Mouse (Mus musculus): Measurements from ENCODE around the gene Eif4ebp2.

Eif4ebp2 gene

DNA sequence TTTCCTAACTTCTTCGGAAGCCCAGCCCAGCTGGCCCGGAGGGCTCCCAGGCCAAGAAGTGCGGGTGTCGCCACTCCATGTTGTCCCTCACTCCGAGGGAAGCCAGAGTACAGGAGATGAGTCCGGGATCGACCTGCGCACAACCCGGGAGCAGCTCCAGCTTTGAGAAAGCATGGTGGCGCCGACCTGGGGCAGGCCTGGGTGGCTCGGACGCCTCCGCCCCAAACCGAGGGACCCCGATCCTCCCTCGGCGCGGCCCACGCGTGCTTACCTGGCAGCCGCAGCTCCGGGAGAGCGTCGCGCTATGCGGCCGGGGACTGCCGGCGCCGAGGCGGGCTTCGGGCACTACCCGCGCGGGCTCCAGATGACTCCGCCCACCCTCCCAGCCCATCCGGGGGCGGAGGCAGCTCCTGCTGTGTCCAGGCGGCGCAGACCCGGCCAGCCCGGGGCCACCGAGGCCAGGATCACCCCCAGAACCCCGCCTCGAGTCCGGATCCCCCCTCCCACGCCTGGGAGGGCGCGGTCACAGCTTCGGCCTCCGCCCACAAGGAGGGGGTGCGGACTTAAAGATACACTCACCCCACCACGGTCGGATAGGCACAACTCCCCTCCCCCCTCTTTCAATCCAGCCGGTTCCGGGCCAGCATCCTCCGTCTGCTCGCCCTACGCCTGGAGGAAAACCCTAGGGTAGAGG lies 69.3 kb downstream of the Eif4ebp2 start, which contains the start of gene Pald1:
Pald1 (minus strand) TSS at position 510 of the 694 bp plus-strand sequence.
- DNase-seq (ENCODE audit: low spot score in 2 of 2) = peak; percentile 38 to 65

DNA sequence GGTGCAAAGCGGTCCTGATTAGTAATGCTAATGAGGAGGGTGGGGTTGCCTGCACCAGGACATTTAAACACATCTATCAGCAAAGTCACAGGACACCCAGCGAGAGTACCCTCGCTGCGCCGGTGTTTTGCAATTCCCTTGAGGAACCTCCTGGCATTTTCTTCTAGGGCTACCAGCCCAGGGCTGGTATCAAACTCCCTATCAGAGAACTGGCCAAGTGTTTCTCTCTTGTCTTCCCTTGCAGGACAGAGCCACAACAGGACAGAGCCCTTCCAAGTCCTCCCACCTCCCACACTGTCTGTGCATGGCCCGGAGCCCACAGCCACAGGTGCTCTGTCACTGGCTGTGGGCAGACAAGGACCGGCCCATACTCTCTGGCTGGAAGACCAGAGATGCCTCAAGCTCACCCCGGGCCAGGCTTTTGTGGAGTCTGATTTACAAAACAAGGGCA lies 70.2 kb downstream of the Eif4ebp2 start:
- no peak for DNase-seq (ENCODE audit: low spot score in 2 of 2)

DNA sequence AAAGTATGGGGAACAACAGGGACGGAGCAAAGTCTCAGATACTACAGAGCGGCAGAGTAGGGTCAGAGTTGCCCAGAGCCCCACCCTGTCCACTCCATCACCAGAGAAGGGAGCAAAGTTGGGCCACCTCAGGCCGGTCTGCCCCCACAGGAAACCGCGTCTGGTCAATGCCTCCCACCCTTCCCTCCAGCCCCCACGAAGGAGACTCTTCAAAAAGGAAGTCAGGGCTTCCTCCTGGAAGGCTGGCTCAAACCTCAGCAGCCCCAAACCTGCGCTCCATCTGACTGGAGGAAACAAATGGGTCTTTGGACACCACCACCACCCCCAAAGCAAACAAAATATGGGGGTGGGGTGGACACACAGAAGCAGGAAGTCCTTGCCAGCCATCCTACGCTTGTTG lies 70.6 kb downstream of the Eif4ebp2 start:
- DNase-seq (ENCODE audit: low spot score in 2 of 2) = no peak

DNA sequence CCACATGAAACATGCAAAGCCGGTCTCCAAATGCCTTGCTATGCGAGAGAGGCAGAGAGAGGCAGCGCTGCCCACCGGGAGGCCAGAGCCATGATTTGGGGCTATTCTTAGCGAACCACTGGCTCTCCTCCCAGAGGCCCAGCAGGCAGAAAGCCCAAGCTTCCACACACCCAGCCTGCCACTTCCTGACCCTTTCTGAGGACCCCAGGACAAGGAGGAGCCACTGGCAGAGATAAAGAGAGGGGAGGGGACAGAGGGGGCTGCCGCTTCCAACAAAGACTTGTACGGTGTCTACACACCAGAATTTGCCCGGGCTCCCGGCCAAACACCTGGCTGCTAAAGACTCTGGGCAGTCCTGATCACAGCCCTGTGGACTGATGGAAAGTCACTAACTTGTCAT lies 72.3 kb downstream of the Eif4ebp2 start:
- peak in 1 of 2 experiments; percentile 42 for DNase-seq (ENCODE audit: low spot score in 2 of 2)

DNA sequence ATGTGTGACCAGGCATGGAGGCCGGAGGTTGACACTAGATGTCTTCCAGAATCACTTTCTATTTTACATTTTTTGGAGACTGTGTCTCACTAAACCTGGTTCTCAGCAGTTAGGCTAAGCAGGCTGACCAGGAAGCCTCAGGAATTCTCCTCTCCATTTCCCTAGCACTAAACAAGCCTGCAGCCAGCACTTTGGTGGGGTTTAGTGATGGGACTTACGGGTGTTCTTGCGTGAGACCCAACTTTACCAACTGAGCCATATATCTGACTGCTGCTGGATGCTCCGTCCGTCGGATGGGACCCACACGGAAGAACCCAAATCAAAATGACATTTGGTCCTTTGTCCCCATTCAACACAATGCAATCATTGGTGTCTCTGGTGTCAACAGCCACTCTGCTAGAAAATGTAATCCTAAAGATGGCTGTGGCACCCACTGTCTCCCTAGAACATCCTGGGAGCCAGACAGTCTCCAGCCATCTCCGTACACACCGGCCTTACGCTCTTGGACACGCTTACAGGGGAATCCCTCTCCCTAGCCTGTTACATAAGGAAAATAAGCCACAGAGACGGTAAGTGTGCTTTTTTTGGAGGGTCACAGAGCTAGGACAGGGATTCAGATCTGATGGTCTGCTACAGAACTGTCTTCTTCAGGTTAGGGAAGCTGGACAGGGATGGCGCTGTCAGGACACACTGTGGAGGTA lies 73.0 kb downstream of the Eif4ebp2 start:
- DNase-seq (ENCODE audit: low spot score in 2 of 2) = no peak

DNA sequence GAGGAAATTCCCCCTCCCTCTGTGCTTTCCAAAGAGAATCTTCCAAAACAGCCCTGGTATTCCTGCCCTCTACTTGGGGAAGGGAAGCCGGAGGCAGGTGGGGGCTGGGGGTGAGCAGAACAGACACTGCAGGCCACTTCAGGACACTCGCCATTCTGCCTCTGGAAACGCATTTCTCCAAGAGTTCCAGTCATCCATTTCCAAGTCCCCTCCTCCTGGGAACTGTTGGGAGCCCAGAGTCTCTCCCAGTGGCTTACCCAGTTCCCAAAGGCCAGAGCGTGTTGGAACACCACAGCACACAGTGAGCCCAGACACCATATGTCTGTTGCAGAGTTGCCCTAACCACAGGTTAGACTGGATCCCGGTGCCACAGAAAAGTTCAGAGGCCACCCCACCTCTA lies 73.8 kb downstream of the Eif4ebp2 start:
- no peak for DNase-seq (ENCODE audit: low spot score in 2 of 2)

Data from cerebellum, postnatal 4 days (tissue).